Mouse (Mus musculus): ENCODE measurements around the gene Tnxb. TPM values are rescaled to one million over a fixed set of nuclear protein-coding genes. Genes with fewer than 3 reads are reported as not detected.
"Not testable (repeated sequence)": the region's sequence is repeated elsewhere in the genome, so short reads cannot be mapped to it uniquely, and the experiment has no call there.

Gene Tnxb
- total RNA-seq, 2 experiments from 2014 or later: 4.6 to 5.4 TPM

DNA sequence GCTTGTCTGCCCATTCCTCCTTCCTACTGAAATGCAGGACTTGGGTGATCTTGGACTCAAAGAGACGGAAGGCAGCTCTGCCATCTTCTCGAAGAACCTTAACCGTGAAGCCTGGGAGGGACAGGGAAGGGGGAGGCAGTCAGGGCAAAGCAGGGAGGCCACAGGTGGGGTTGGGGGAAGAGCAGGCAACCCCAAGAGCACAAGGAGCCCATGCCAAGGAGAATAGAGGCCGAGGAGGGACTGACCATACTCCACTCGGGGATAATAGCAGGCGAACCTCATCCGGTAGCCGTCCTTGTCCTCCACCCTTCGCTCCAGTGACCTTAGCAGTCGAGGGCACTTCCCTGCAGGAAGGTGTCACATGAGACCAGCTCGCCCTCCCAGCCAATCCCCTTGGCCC is 58.8 kb downstream of the Tnxb start:
- not testable (repeated sequence) for DNase-seq (ENCODE audit: low spot score in 2 of 2)

- not testable (repeated sequence) for DNase-seq (ENCODE audit: low spot score in 2 of 2)
Observed at GRCm38 (mm10) chr17:34729779-34730553, 59.6 kb downstream of the Tnxb start.

GRCm38 (mm10) chr17:34737466-34737865 is 67.1 kb downstream of the Tnxb start:
- DNase-seq (ENCODE audit: low spot score in 2 of 2): not testable (repeated sequence)

GRCm38 (mm10) chr17:34739708-34740107 is 69.4 kb downstream of the Tnxb start:
- not testable (repeated sequence) for DNase-seq (ENCODE audit: low spot score in 2 of 2)

DNA sequence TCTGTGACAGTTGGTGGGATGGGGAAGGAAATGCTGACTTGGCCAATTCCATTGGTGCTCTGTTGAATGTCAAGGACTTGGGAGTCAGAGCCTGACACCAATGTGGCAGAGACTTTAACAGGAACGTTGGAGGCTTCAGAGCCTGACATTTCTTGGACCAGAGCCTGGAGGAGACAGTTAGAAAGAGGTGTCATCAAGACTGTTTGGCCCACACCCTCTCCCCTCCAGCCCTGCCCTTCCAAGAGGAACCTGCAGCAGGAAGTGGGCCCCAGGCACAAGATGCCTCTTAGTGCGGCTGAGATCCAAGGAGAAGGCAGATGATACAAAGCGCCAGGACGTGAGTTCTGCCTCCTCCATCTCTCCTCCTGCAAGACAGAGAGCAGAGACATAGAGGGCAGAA is 69.9 kb downstream of the Tnxb start:
- no peak for DNase-seq (ENCODE audit: low spot score in 2 of 2)

DNA sequence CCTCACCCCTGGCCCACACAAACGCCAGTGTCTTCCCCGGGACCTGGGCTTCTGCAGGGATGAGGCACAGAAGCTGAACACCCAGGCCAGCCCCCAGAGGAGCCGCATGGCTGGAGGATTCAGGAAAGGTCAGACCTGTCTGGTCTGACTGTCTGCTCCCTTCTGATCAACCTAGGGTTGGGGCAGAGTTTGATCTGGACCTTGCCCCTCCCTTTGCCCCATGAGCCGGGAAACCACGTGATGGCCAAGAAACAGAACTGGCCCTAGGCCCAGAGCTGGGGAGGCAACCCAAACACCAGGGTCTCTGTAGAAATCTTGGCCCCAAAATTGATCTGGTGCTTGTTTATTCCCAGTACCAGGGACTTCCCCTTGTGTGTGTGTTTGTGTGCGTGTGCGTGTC is 73.4 kb downstream of the Tnxb start, which contains the start of gene C4b:
C4b (minus strand) TSS at position 164 of the 400 bp plus-strand sequence.
- DNase-seq (ENCODE audit: low spot score in 2 of 2): peak in 1 of 2 experiments; percentile 11

DNA sequence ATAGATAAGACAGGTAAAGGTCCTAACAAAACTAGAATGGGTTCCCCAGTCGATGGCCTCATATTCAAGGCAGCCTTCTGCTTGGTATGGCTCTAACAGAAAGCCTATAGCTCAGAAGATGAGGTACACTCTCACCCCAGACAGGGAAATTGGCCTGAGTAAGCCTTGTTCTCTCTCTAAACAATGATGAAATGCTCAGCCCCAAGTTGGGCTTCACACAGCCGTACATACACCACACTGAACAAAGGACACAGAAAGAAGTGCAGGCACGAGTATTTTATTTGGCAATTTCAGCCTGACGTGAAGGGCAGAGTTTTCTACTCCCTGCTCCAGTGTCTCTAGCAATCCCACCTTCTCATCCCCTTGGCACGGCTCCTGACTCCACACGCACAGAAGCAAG is 73.9 kb downstream of the Tnxb start:
- no peak for DNase-seq (ENCODE audit: low spot score in 2 of 2)

DNA sequence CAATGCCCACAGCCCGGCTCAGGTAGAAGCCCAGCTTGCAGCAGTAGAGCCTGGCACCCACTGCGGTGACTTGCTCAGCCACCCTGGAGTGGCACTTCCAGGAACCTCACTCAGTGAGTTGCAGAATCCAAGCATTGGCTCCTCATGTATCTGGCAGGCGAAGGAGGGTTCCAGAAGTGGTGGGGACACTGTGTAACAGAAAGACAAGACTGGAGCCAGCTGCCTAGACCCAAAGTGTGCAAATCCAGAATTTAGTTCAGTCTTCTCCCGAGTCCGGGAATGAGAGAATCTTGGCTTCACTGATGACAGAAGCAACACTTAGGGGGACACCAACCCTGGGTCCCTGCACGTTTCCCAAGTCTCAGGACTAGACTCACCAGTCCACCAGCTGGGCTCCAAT is 74.3 kb downstream of the Tnxb start:
- not testable (repeated sequence) for DNase-seq (ENCODE audit: low spot score in 2 of 2)

- DNase-seq (ENCODE audit: low spot score in 2 of 2): not testable (repeated sequence)
Observed at GRCm38 (mm10) chr17:34745166-34745565, 74.8 kb downstream of the Tnxb start.

DNA sequence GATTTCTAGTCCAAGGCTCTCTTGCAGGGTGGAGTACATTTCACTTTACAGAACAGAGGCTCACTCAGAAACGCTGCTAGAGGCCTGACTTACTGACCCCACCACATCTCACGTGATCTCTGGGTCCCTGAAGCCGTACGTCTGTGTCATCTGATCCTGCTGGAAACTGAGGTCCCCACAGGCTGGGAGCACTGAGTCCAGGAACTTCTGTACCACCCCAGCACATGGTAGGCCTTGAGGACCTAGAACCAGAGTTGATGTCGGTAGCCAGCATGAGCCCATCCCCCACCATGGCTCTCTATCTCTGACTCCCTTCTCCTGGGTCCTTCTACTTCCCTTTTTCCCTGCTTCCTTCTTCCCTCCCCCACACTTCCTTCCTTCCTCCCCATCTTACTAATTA is 76.2 kb downstream of the Tnxb start:
- no peak for DNase-seq (ENCODE audit: low spot score in 2 of 2)

DNA sequence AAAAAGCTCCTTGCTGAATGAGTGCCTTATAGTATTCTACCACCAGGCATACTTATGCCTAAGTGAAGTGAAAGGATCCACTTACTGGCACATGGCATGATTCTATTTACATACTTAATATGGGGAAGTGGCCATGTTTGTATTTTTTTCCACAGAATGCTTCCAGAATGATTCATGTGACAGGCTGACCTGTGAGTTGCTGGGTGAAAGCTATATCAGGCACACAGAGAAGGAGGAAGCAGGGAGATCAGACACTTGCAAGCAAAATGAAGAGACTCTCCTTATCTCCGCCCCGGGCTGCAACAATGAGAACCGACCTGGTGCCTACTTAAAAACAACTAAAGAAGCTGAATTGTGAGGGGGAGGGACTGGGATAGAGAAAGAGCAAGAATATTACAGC is 91.1 kb downstream of the Tnxb start:
- DNase-seq (ENCODE audit: low spot score in 2 of 2): no peak

Other genes starting within 250 kb of the Tnxb start
- gene Btnl4, start 193.2 kb upstream of the Tnxb start, total RNA-seq (2021): not detected
- gene Btnl6, start 153.2 kb upstream of the Tnxb start, total RNA-seq (2021): not detected
- 10 to 100 TPM; 12.8 to 16.7 TPM for gene Notch4, start 106.3 kb upstream of the Tnxb start, total RNA-seq (2021)
- 1 to 10 TPM; 3.1 to 3.5 TPM for gene Gpsm3, start 80.7 kb upstream of the Tnxb start, total RNA-seq (2021)
- 10 to 100 TPM; 43.5 to 52.7 TPM for gene Pbx2, start 79.3 kb upstream of the Tnxb start, total RNA-seq (2021)
- 1 to 10 TPM; 1.2 to 1.5 TPM for gene Ager, start 72.7 kb upstream of the Tnxb start, total RNA-seq (2021)
- 10 to 100 TPM; 85.7 to 92.9 TPM for gene Rnf5, start 66.8 kb upstream of the Tnxb start, total RNA-seq (2021)
- gene Agpat1, start 66.3 kb upstream of the Tnxb start, total RNA-seq (2021): 100 to 1,000 TPM; 156 to 167 TPM
- 1 to 10 TPM; 4.3 to 8.7 TPM for gene Egfl8, start 54.6 kb upstream of the Tnxb start, total RNA-seq (2021)
- gene Ppt2, start 42.0 kb upstream of the Tnxb start, total RNA-seq (2021): 10 to 100 TPM; 36.6 to 42.2 TPM
- 100 to 1,000 TPM; 248 to 266 TPM for gene Prrt1, start 41.0 kb upstream of the Tnxb start, total RNA-seq (2021)
- gene Fkbpl, start 25.8 kb upstream of the Tnxb start, total RNA-seq (2021): 10 to 100 TPM; 16.0 to 17.1 TPM
- 10 to 100 TPM; 80.0 to 81.9 TPM for gene Atf6b, start 23.4 kb upstream of the Tnxb start, total RNA-seq (2021)
- 10 to 100 TPM; 11.6 to 14.0 TPM for gene C4b, start 73.3 kb downstream of the Tnxb start, total RNA-seq (2021)
- gene Cyp21a1, start 134.0 kb downstream of the Tnxb start, total RNA-seq (2021): not detected
- gene Stk19, start 166.4 kb downstream of the Tnxb start, total RNA-seq (2021): 10 to 100 TPM; 59.6 to 62.9 TPM
- gene Dxo, start 166.5 kb downstream of the Tnxb start, total RNA-seq (2021): 10 to 100 TPM; 35.9 to 39.3 TPM
- gene Skiv2l, start 179.7 kb downstream of the Tnxb start, total RNA-seq (2021): 10 to 100 TPM; 70.8 to 76.4 TPM
- 10 to 100 TPM; 29.6 to 30.9 TPM for gene Nelfe, start 179.9 kb downstream of the Tnxb start, total RNA-seq (2021)
- under 1 TPM in 1 of 2 experiments, not detected in 1; 0.23 TPM for gene Cfb, start 192.0 kb downstream of the Tnxb start, total RNA-seq (2021)
- gene Zbtb12, start 208.9 kb downstream of the Tnxb start, total RNA-seq (2021): 1 to 10 TPM; 6.4 to 8.1 TPM
- gene Gm20547, start 211.5 kb downstream of the Tnxb start, total RNA-seq (2021): not detected
- 1 to 10 TPM; 2.0 to 3.7 TPM for gene C2, start 227.7 kb downstream of the Tnxb start, total RNA-seq (2021)
- 100 to 1,000 TPM; 168 to 173 TPM for gene Ehmt2, start 227.9 kb downstream of the Tnxb start, total RNA-seq (2021)
- gene Slc44a4, start 243.9 kb downstream of the Tnxb start, total RNA-seq (2021): under 1 TPM; 0.18 to 0.38 TPM